Mouse (Mus musculus) gastrocnemius, postnatal 36 days (tissue): ENCODE results near the gene Tmem178b. TPM values are rescaled to one million over a fixed set of nuclear protein-coding genes. Genes with fewer than 3 reads are reported as not detected.

ENCODE experiments used
- DNase-seq, 2 experiments: peaks; one replicate each; pipeline ENCODE4 v3.0.0; 2022
- intact Hi-C: fragments of 180-260 bp; cut with DNase I; formaldehyde crosslinking; loops from one replicate; pipeline ENCODE4 v1.15.1; 2025
- total RNA-seq, 2 experiments: library from RNA; stranded (reverse); gene quantifications; 2 replicates each; pipeline ENCODE4 v1.2.3; 2021

Tmem178b gene
- total RNA-seq, 2 experiments from 2014 or later = 2.2 to 2.3 TPM

GRCm38 (mm10) chr6:40011066-40011465 lies 138.0 kb downstream of the Tmem178b start:
- intact Hi-C loops = no loop called here
- DNase-seq = no peak

- DNase-seq = no peak
- intact Hi-C loops = no loop called here
Measured at GRCm38 (mm10) chr6:40011609-40012008, 138.5 kb downstream of the Tmem178b start.

- intact Hi-C loops = no loop called here
- DNase-seq = no peak
Measured at GRCm38 (mm10) chr6:40013407-40013806, 140.3 kb downstream of the Tmem178b start.

- DNase-seq = no peak
- intact Hi-C loops = no loop called here
Measured at GRCm38 (mm10) chr6:40015185-40015584, 142.1 kb downstream of the Tmem178b start.

- no peak for DNase-seq
- intact Hi-C loops = no loop called here
Measured at GRCm38 (mm10) chr6:40015711-40016460, 142.8 kb downstream of the Tmem178b start.

- DNase-seq = no peak
- intact Hi-C loops = no loop called here
Measured at GRCm38 (mm10) chr6:40019396-40019795, 146.3 kb downstream of the Tmem178b start.

- DNase-seq = no peak
- intact Hi-C loops = no loop called here
Measured at GRCm38 (mm10) chr6:40023592-40024335, 150.7 kb downstream of the Tmem178b start.

GRCm38 (mm10) chr6:40024336-40024934 lies 151.4 kb downstream of the Tmem178b start:
- intact Hi-C loops = no loop called here
- no peak for DNase-seq

- intact Hi-C loops = no loop called here
- DNase-seq = no peak
Measured at GRCm38 (mm10) chr6:40032901-40033300, 159.8 kb downstream of the Tmem178b start.

GRCm38 (mm10) chr6:40033935-40034334 lies 160.9 kb downstream of the Tmem178b start:
- no peak for DNase-seq
- intact Hi-C loops = no loop called here

- DNase-seq = no peak
- intact Hi-C loops = no loop called here
Measured at GRCm38 (mm10) chr6:40048969-40049908, 176.2 kb downstream of the Tmem178b start.

GRCm38 (mm10) chr6:40049909-40050484 lies 176.9 kb downstream of the Tmem178b start:
- DNase-seq = no peak
- intact Hi-C loops = no loop called here

- intact Hi-C loops = no loop called here
- no peak for DNase-seq
Measured at GRCm38 (mm10) chr6:40051698-40052097, 178.6 kb downstream of the Tmem178b start.

- intact Hi-C loops = no loop called here
- DNase-seq = no peak
Measured at GRCm38 (mm10) chr6:40052593-40052992, 179.5 kb downstream of the Tmem178b start.

GRCm38 (mm10) chr6:40059466-40059865 lies 186.4 kb downstream of the Tmem178b start:
- intact Hi-C loops = no loop called here
- DNase-seq = no peak

- intact Hi-C loops = no loop called here
- DNase-seq = no peak
Measured at GRCm38 (mm10) chr6:40061327-40062189, 188.5 kb downstream of the Tmem178b start.

- intact Hi-C loops = no loop called here
- DNase-seq = no peak
Measured at GRCm38 (mm10) chr6:40062190-40062501, 189.1 kb downstream of the Tmem178b start.

GRCm38 (mm10) chr6:40063438-40063837 lies 190.4 kb downstream of the Tmem178b start:
- DNase-seq = no peak
- intact Hi-C loops = no loop called here

GRCm38 (mm10) chr6:40063899-40064298 lies 190.8 kb downstream of the Tmem178b start:
- intact Hi-C loops = no loop called here
- no peak for DNase-seq
